Mouse (Mus musculus): Measurements from ENCODE around the gene Misp.
A peak's percentile ranks its signal among the peaks of the same experiment; 100 is the strongest.

Misp gene

DNA sequence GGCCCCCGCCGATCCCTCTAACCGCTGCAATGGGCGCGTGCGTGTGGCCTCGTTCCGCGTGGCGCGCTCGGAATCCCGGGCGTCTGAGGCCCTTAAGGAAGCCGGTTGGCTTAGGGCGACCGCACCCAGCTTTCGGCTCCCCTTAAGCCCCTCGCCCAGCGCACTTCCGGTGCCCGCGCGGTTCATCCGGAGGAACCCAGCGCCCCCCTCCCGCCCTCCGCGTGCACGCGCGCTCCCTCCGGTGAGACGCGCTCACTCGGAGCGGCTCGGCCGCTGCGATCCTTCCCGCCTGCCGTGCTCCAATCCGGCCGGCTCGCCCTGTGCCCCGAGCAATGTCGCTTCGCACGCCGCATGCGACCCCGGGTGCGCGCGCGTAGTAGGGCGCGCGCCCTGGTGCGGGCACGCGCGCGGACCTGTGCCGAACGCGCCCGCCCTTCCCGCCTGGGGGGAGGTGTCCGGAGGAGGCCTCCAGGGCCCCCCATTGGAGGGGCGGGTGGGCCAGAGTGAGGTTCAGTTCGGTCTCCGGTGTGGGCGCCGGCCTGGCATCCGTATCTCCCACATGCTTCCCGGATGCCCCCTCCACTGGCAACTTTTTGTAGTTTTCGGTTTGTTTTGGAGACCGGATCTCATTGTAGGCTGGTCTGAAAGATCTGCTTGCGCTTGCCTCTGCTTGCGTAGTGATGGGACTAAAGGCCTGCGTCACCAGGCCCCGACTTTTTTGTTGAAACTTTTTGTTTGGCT lies 34.2 kb downstream of the Misp start:
- peak; percentile 73 for DNase-seq (ENCODE audit: low read depth, low spot score)

DNA sequence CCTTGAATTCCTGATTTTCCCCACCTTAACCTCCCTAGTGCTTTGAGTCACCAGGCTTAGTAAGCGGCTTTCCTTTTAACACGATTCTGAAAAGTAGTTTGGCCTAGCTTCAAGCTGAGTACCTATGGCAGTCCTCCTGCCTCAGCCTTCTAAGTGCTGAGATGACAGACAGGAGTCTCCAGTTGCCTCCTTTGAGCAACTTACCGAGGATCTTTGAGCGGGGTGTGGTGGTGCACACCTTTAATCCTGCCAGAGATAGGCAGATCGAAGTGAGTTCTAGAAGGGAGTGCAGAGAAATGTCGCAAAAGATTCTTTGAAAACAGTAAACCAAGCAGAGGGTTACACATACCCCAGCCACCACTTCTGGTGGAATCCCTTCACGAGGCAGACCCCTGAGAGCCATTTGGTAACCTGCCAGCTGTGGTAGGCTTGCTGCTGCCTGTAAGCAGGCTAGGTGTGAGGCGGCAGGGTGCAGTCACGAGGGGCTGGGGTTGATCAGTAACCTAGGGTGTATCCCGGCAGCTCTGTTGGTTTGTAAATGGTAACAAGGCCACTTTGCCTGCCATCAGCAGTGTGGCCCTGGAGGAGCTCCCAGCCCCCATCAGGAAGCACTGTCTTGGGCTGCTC lies 34.9 kb downstream of the Misp start:
- DNase-seq (ENCODE audit: low read depth, low spot score) = no peak

DNA sequence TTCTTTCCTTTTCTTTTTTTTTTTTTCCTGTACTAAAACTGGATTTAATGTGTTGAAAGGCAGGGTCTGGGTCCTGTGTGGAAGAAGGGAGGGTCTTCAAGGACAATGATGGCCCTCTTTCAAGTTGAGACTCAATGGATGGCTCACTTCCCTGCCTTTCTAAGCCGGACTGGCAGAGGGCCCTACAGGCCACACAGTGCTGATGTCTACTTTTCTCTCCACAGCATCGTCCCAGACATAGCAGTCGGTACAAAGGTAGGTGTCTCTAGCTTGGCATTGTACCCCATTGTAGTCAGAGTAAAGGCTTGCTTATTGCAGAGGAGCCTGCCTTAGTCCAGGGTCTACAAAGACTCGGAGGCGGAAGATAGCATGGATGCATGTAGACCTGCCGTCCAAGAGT lies 35.5 kb downstream of the Misp start:
- DNase-seq (ENCODE audit: low read depth, low spot score) = no peak

DNA sequence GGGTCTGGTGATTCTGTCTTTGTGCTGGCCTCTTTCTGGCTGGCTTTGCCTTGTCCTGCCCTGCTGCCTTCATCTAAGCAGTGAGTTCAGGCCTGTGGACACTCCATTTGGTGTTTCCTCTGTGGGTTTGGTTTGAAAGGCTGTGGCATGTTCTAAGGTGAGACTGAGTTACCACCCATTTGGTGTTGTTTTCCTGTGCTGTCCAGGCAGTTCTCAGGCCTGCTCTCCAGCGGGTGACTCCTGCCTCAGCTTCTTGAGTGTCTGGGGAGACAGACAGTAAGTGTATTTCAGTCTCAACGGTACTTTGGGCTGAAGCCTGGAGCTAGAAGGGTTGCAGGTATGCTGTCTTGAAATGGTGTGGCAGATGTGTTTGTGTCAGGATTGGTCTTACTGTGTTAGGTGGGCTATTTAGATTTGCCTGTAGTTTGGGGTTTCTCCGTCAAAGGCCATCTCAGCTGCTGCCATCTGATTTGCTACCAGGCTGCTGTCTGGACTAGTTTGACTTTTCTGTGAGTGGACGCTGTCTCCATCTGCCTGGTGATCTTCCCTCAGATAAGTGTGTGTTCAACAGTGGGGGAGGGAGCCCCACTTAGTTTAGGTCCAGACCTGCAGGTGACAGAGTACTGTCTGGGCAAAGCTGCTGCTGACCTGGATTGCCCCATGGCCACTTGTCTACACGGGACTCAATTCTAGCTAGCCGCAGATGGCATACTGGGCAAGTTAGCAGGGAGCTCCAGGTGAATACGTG lies 36.1 kb downstream of the Misp start:
- DNase-seq (ENCODE audit: low read depth, low spot score) = no peak

DNA sequence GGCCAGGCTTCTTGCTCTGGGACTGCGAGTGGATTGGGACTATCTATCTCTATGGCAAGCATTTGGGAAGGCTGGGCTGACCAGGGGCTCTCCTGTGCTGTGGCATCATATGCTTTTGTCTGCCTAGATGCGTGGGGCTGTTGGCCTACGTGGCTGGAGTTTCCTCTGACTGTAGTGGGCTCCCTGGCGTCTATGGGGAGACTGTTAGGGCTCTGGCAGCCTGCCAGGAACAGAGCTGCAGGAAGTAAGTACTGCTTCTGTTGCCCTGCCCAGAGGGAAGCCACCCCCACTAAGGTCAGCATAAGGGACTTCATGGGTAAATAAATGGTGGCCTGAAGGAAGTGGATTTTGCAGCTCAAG lies 36.6 kb downstream of the Misp start:
- peak; percentile 71 for DNase-seq (ENCODE audit: low read depth, low spot score)

DNA sequence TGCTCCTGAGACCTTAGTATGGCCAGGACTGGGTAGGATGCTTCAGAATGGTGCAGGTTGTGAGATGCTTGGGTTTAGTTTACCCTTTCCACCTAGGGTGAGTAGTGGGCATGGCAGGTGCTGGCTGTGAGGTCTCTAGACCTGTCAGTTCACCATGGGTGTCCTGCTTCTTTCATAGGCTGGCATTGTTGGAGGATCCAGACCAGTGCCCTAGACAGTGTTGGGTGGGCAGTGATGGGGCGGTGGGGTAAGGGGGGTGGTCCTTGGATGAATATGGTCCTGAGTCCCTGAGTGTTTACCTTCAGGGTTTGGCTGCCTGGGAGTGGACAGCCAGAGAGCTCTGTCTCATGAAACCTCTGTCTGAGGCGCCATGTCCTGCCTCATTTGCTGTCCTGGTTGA lies 37.1 kb downstream of the Misp start:
- no peak for DNase-seq (ENCODE audit: low read depth, low spot score)

DNA sequence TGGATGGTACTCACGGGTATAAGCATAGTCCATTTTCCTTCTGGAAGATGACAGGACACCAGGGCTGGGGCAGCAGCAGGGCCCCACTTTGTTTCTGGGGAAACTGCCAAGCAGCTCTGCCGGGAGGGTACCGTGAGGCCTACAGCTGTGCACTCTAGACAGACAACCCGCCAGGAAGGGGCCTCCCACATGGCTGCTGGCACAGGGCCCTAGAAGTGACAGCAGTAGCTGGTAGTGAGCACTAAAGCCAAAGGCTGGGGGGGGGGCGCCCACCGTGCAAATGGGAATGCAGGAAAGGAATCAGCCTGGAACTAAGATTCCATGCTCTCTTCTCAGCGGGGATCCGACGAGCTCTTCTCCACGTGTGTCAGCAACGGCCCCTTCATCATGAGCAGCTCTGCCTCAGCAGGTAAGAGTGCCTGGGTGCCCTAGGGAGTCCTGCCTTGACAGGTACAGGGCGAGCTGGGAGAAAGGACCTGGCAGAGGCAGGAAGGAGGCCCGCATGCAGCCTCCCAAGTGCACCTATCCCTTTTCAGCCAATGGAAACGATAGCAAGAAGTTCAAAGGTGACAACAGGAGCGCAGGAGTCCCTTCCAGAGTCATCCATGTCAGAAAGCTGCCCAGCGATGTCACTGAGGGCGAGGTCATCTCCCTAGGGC lies 37.8 kb downstream of the Misp start:
- peak; percentile 88 for DNase-seq (ENCODE audit: low read depth, low spot score)

DNA sequence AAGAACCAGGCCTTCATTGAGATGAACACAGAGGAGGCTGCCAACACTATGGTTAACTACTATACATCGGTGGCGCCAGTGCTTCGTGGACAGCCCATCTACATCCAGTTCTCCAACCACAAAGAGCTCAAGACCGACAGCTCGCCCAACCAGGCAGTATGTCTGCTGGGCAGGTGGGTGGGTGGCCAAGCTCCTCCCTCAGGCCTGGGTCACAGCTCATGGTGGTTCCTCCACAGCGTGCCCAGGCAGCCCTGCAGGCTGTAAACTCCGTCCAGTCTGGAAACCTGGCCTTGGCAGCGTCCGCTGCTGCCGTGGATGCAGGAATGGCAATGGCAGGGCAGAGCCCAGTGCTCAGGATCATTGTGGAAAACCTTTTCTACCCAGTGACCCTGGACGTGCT lies 38.3 kb downstream of the Misp start:
- no peak for DNase-seq (ENCODE audit: low read depth, low spot score)

DNA sequence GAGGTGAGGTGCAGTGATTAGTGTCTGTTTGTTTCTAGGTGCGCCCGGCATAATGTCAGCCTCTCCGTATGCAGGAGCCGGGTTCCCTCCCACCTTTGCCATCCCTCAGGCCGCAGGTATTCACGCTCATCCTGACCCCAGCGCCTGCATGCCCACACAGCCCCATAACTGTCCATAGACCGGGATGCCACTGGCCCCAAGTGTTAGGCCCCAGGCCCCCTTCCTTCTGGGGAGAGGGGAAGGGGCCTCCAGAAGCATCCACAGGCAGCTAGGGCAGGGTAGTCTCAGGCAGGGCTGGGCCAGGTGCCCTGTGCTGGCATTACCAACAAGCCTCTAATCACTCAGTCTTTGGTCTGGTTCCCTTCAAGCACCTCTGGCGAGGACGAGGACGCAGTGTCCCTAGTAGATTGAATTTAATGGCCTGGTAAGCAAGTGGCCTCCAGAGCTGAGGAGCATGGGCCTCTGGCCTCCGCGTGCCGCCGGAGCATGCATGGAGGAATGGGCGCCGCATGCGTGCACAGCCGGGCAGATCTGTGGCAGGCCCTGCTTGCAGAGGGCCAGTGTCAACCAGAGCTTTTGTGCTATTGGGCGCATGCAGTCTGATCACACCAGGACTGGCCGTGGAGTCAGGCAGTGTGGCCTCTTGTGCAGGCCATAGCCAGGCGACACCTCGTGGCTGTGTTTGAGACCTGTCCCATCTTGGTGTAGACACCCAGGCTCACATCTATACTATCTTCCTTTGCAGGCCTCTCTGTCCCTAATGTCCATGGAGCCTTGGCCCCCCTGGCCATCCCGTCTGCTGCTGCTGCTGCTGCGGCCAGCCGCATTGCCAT lies 39.5 kb downstream of the Misp start:
- DNase-seq (ENCODE audit: low read depth, low spot score) = no peak

DNA sequence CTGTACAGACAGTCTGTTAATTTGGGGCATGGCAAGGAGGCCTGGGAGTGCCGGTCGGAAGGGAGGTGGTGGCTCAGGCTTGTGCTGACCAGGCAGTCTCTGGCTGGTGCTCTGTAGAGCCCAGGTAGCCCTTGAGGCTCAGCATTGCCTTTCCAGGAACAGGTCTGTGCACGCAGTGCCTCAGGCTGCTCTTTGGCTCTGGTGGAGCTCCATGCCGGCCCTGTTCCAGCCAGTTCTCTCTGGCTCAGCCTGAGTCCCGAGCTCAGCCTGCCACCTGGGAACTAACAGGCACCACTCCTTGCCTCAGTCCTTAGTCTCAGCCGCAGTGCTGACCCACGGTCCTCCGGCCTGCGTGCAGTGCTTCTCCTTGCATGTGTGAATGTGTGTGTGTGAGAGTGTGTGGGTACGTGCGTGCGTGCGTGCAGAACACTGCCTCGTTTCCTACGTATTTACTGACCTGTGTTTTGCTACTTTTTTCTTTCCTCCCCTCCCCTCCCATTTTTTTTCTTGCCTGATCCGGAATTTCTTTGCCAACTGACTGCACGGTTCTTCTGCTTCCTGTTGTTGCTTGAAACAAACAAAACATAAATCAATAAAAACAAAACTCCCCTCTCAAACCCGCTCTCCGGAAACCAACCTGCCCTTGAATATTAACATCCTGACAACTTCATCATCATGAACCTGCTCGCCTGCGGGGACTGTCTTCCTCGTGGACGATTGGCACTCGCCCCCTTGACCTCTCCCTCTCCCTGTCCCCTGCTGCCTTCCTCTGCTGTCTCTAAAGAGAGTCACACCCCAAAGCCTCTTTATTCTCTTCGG lies 40.6 kb downstream of the Misp start:
- peak; percentile 86 for DNase-seq (ENCODE audit: low read depth, low spot score)

DNA sequence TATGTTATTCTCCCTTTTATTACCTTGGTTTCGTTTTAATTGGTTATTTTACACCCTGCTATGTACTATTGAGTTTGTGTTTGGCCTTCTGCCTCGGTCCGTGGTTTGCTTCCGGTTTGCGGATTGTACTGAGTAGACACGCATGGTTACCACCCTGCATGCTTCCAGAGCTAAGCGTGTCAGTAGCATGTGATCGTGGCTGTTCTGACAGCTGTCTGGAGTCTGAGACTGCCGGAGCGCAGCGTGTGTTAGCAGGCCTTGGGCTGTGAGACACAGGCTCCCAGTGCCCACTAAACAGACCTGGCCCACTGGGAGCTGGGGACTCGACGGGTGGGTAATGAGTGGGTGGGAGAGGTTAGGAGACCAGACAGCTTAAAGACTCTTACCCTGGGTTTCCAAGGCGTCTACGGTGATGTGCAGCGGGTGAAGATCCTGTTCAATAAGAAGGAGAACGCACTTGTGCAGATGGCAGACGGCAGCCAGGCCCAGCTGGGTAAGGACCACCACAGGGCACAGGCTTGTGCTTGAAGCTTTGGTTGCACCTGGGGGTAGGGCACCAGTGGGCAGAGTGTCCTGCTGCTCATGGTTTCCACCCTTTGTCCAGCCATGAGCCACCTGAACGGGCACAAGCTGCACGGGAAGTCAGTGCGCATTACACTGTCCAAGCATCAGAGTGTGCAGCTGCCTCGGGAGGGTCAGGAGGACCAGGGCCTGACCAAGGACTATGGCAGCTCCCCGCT lies 41.4 kb downstream of the Misp start:
- no peak for DNase-seq (ENCODE audit: low read depth, low spot score)

DNA sequence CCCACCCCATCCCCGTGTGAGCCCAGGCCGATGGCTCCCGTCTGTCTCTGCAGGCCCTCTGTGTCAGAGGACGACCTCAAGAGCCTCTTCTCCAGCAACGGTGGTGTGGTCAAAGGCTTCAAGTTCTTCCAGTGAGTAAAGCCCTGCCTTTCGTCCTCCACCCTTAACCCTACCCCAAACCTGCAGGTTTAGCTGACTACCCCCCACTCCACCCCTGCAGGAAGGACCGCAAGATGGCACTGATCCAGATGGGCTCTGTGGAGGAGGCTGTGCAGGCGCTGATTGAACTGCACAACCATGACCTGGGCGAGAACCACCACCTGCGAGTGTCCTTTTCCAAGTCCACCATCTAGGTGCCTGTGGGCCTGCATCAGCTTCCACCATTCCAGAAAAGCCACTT lies 42.1 kb downstream of the Misp start:
- no peak for DNase-seq (ENCODE audit: low read depth, low spot score)

DNA sequence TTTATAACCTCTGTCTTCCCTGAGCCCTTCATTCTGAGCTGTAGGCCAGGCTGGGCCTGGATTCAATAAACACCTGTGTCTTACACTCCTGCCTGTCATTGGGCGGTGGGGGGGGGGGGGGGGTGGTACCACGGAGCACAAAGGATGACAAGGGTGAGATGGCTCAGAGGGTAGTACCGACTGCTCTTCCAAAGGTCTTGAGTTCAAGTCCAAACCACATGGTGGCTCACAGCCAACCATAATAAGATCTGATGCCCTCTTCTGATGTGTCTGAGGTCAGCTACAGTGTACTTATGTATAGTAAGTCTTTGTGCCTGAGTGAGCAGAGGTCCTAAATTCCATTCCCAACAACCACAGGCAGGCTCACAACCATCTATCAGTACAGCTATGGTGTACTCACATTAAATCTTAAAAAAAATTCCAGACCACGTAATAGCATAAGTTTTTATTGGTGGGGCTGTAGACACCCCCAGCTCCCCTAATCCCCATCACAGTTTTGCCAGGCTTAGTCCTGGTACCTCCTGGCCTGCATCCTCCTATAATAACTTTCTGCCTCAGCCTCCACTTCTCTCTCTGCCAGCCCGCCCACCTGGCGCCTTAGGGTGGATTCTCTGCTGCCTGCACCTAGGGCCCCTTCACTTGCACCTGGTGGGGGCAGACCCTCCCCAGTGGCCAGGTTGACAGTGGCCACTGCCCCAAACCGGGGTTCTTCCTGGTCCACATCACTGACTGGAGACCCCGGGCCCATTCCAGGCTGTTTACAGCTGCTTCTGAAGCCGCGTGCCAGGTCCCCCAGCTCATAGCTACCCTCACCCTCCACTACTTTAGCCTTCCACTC lies 43.8 kb downstream of the Misp start:
- DNase-seq (ENCODE audit: low read depth, low spot score) = peak; percentile 35

DNA sequence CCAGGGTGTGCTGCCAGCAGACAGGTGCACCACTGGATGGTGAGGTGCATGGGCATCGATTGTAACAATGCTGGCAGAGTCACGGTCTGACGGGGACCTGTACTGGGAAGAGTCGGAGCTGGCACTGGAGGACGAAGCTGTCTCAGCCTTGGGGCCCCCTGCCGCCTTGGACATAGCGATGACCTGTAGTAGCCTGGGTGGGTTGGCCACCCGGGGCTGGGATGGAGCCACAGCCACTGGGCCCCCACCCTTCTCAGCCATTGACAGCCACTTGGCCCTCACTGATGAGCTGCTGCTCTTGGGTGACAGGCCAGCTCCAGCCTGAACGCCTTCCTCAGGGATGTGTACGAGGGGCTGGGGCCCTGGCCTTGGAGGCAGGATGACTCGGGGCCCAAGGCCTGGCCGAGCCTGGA lies 44.4 kb downstream of the Misp start:
- no peak for DNase-seq (ENCODE audit: low read depth, low spot score)

DNA sequence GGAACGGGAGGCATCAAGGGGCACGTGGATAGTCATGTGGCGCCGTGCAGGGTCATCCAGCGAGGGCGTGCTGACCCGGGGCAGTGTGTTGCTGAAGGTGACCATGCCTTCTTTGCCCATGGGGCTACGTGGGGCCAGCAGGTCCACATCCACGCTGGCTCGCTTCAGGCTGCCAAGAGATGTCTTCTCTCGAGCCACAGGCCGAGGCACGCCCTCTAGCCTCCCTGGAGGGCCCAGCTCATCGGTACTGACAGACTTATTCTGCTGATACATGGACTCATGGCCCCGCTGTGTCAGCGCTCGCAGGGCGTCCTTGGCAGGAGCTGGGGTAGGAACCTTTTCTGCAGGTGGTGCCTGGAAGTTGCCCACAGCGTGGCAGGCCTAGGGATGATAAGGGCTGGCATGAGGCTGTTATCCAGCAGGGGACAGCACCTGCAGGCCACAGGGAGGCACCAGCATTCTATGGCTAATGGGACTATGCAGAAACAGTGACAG lies 45.1 kb downstream of the Misp start:
- DNase-seq (ENCODE audit: low read depth, low spot score) = peak; percentile 60

DNA sequence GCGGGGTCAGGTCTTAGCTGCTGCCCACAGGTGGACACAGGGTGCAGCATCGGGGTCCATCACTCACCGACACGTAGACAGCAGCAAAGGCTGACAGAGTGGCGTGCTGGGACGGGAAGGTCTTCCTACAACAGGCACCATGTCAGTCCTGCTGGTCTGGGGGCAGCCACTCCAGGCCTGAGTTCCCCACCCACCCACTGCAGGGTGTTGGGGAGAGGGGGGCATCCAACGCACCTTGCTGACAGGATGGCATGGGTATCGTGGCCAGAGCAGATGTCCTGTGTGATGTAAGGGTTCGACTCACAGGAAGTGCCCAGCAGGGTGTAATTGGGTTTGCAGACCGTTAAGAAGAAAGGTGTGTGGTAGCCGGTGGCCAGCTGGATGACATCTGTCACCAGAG lies 45.8 kb downstream of the Misp start:
- no peak for DNase-seq (ENCODE audit: low read depth, low spot score)

DNA sequence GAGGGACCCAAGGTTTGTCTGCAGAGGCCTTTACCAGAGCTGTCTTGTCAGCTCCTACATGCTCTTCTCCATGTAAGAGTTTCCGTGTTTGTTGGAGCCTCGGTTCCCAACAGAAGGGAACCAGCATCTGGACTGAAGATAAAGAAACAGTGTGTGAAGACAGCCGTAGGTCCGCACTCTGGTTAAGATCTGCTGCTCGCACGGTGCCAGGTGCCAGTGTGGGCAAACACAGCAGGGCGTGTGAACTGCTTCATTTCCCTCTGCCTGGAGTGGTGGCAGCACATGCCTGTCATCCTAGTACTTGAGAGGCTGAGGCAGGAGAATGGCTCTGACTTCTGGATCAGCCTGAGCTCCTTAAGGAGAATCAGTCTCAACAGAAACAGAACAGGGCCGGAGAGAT lies 51.1 kb downstream of the Misp start:
- DNase-seq (ENCODE audit: low read depth, low spot score) = peak; percentile 62

DNA sequence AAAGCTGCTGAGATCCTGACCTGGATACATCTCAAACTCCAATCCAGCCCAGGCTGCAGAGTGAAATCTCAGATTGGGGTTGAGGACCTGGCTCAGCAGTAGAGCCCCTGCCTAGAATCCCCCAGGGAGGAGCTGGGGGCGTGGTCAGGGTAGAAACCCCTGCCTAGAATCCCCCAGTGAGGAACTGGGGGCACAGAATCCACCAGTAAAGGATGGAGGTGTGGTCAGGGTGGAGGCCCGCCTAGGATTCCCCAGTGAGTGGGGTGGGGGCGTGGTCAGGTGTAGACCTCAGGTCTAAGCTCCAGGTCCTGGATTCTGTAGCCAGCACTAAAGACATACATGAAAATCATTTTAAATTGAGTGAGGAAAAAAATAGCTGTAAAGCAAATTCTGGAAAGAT lies 52.1 kb downstream of the Misp start:
- no peak for DNase-seq (ENCODE audit: low read depth, low spot score)

DNA sequence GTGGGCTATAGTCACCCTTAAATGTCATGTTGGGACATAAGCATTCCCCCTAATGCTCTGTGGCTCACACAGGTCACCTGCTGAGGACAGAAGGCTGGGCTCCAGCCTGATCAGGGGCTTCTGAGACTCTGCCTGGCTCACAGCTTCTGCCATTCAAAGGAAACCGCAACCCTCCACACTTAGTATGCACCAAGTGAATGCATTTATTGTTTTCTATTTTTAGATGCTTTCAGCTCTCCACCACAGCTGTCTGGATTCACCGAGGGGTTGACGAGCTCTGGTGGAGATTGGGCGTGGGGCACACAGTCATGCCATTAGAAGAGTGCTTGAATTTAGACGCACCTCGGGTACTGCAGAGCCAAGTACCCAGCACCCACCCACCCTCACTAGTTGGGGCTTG lies 52.5 kb downstream of the Misp start:
- peak; percentile 34 for DNase-seq (ENCODE audit: low read depth, low spot score)

Data from brain, adult 2 months (tissue).